Mouse (Mus musculus) lung, embryonic 14.5 days (tissue): Measurements from ENCODE around the gene Atxn2. TPM values are rescaled to one million over a fixed set of nuclear protein-coding genes. Genes with fewer than 3 reads are reported as not detected.

Experiments used
- ATAC-seq: fragments of 200-750 bp; cut with Nextera tagmentation; 2 replicates; pipeline ENCODE4 v1.8.0; 2017; ENCODE audit warnings: mild to moderate bottlenecking, moderate TSS enrichment, moderate library complexity; ENCODE audit not compliant: insufficient read depth
- DNase-seq: peaks from one replicate; pipeline ENCODE4 v3.0.0-alpha.2; 2015
- H3K27ac ChIP-seq: fragments of 300-500 bp; sonication (generic); 2 replicates; pipeline ENCODE4 v1.5.1; 2014; ENCODE audit warnings: low read depth, mild to moderate bottlenecking, moderate library complexity
- H3K27me3 ChIP-seq: fragments of 300-500 bp; sonication (generic); 2 replicates; pipeline ENCODE4 v1.6.1; 2014; ENCODE audit warnings: low read length, control low read depth; ENCODE audit not compliant: insufficient read depth
- H3K36me3 ChIP-seq: fragments of 300-500 bp; sonication (generic); 2 replicates; pipeline ENCODE4 v1.6.1; 2014; ENCODE audit warnings: control low read depth; ENCODE audit not compliant: insufficient read depth
- H3K4me1 ChIP-seq: fragments of 300-500 bp; sonication (generic); 2 replicates; pipeline ENCODE4 v1.6.1; 2014; ENCODE audit warnings: antibody characterized with exemption, control low read depth; ENCODE audit not compliant: insufficient read depth
- H3K4me2 ChIP-seq: fragments of 300-500 bp; sonication (generic); 2 replicates; pipeline ENCODE4 v1.6.1; 2014; ENCODE audit warnings: mild to moderate bottlenecking
- H3K4me3 ChIP-seq: fragments of 300-500 bp; sonication (generic); 2 replicates; pipeline ENCODE4 v1.5.1; 2014; ENCODE audit warnings: low read depth, low read length
- H3K9ac ChIP-seq: fragments of 300-500 bp; sonication (generic); 2 replicates; pipeline ENCODE4 v1.6.1; 2014
- H3K9me3 ChIP-seq: fragments of 300-500 bp; sonication (generic); 2 replicates; pipeline ENCODE4 v1.6.1; 2016; ENCODE audit warnings: low read depth, low read length, control low read depth
- CTCF ChIP-seq: IDR thresholded peaks from 2 replicates; pipeline ENCODE4 v1.5.1; 2016; ENCODE audit warnings: antibody characterized with exemption, low read depth
- WGBS: fragments of 180-500 bp; shearing (Covaris S2); extraction: QIAGEN DNeasy Blood & Tissue Kit; methylation state at CpG from one replicate; pipeline ENCODE4 v1.1.7; 2014; 5-methylcytosine and 5-hydroxymethylcytosine counted together
- microRNA-seq: library from miRNA; unstranded; fragments of <30 nt; microRNA quantifications from one replicate; pipeline ENCODE4, GENCODE M21; 2016; ENCODE audit warnings: borderline number of aligned reads
- polyA plus RNA-seq: library from polyadenylated mRNA; unstranded; fragments of >200 nt; fragmentation: Nextera tagmentation; extraction: Ambion mirVana; gene quantifications from 2 replicates; pipeline ENCODE4 v1.2.1, GENCODE M21; 2014

The Atxn2 gene
- polyA plus RNA-seq, 1 experiment from 2014 or later = 83.9 TPM

DNA sequence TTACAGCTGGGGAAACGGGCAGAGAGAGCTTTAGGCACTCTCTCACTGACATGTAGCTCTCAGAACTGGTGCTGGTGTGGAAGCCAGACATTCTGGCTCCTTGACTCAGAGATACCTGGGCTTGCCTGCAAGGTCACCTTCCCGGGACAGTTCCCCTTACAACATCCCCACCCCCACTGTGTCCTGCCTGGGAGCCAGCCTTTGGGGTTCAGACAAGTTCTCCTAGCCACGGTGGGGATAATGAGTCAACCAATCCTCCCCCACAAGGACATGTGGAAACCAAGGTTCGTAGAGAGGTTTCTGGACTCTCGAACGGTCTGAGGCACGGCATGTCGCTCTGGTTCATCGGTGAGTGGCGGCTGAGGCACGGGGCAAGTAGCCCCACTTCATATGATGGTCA lies 145.6 kb downstream of the Atxn2 start:
- WGBS = 83% methylated on average over 11 of the region's 11 CpGs

DNA sequence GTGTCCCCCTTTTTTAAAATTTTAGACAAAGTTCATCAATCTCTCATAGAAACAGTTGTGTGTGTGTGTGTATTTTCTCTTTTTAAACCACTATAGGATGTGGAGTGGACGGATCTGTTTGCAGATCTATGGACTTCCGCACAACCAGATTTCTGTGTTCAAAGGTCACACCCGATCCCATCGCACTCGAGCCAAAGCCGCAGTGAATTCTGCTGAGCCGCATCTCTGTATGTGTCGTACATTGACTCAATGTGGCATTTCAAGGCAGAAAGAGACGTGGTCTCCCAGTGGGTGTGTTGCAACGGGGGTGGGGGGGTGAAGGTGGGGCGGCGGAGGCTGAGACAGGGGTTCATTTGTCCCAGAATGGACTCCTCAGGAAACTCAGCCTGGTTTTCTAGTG lies 147.3 kb downstream of the Atxn2 start:
- Histone ChIP-seq H3K27me3 (no peaks in the 10 kb centered on the region), H3K4me3 (no peak overlapping the region), H3K4me2 (no peak overlapping the region), H3K9ac (no peak overlapping the region), H3K36me3 (peaks cover 18% of the 10 kb centered on the region), H3K27ac (no peak overlapping the region), H3K9me3 (no peaks in the 10 kb centered on the region), H3K4me1 (no peaks in the 10 kb centered on the region)
- WGBS = 81% methylated on average over 12 of the region's 12 CpGs
- ATAC-seq = no peak
- DNase-seq = no peak
- no peak for TF ChIP-seq CTCF

More for the DNA sequence above, 145.6 kb downstream of the Atxn2 start:
- H3K4me3 ChIP-seq = no peak overlapping the region
- no peak for ATAC-seq
- no peaks in the 10 kb centered on the region for H3K9me3 ChIP-seq
- H3K4me1 ChIP-seq = no peaks in the 10 kb centered on the region
- H3K36me3 ChIP-seq = peaks cover 34% of the 10 kb centered on the region
- H3K27me3 ChIP-seq = no peaks in the 10 kb centered on the region
- H3K27ac ChIP-seq = no peak overlapping the region
- no peak for TF ChIP-seq CTCF
- H3K4me2 ChIP-seq = no peak overlapping the region
- no peak overlapping the region for H3K9ac ChIP-seq
- DNase-seq = no peak

DNA sequence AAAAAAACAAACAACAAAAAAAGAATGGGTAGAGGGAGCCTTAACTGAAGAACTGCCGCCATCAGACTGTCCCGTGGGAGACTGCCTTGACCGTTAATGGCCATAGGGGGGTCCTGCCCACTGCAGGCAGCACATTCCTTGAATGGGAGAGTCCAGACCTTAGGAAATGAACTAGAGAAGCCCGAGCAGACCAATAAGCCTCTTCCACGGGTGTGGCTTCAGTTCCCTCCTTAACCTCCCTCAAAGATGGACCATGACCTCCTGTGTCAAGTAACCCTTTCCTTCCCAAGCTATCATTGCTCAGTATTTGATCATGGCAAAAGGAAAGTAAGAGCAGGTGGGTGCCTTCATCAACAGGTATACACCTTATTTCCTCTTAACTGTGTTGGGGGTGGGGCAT lies 150.8 kb downstream of the Atxn2 start:
- Histone ChIP-seq H3K27ac (no peak overlapping the region), H3K27me3 (no peaks in the 10 kb centered on the region), H3K4me2 (no peak overlapping the region), H3K4me3 (no peak overlapping the region), H3K9me3 (no peaks in the 10 kb centered on the region), H3K4me1 (no peaks in the 10 kb centered on the region), H3K36me3 (no peaks in the 10 kb centered on the region), H3K9ac (no peak overlapping the region)
- no peak for TF ChIP-seq CTCF
- 46% methylated on average over 5 of the region's 5 CpGs for WGBS
- DNase-seq (no peak), ATAC-seq (no peak)

GRCm38 (mm10) chr5:121864330-121864729 lies 153.2 kb downstream of the Atxn2 start:
- WGBS = 7% methylated on average over 7 of the region's 11 CpGs
- Histone ChIP-seq H3K4me2 (peak overlapping the region; percentile 49), H3K27me3 (no peaks in the 10 kb centered on the region), H3K36me3 (no peaks in the 10 kb centered on the region), H3K9me3 (no peaks in the 10 kb centered on the region), H3K4me1 (no peaks in the 10 kb centered on the region), H3K27ac (no peak overlapping the region), H3K4me3 (0 out of 2 replicates have a peak overlapping the region, but pooled peaks have one; percentile 8), H3K9ac (no peak overlapping the region)
- peak; percentile 51; the same call in 1 of the 2 replicates for ATAC-seq
- TF ChIP-seq CTCF = no peak
- no peak for DNase-seq

Small RNA genes lying within 50 kb of the gene (microRNA-seq; reads per million reads assigned to microRNA genes)
- gene Mir7031 = not detected

Other genes starting within 250 kb of the Atxn2 start
- 0.11 TPM in 1 of 2 replicates, not detected in the other for gene Adam1b, start 207.9 kb upstream of the Atxn2 start, polyA plus RNA-seq
- 1.6 and 1.7 TPM in 2 replicates for gene Adam1a, start 165.9 kb upstream of the Atxn2 start, polyA plus RNA-seq
- not detected in 2 replicates for gene Gm42878, start 165.9 kb upstream of the Atxn2 start, polyA plus RNA-seq
- 55.1 and 57.5 TPM in 2 replicates for gene Mapkapk5, start 165.4 kb upstream of the Atxn2 start, polyA plus RNA-seq
- gene Aldh2, start 117.5 kb upstream of the Atxn2 start, polyA plus RNA-seq = 123 and 125 TPM in 2 replicates
- 1.7 and 1.8 TPM in 2 replicates for gene Acad12, start 92.4 kb upstream of the Atxn2 start, polyA plus RNA-seq
- gene Acad10, start 50.8 kb upstream of the Atxn2 start, polyA plus RNA-seq = 1.5 and 3.0 TPM in 2 replicates
- gene Brap, start 50.8 kb upstream of the Atxn2 start, polyA plus RNA-seq = 39.1 and 40.9 TPM in 2 replicates
- gene Sh2b3, start 126.3 kb downstream of the Atxn2 start, polyA plus RNA-seq = 24.2 and 26.4 TPM in 2 replicates
- 22.2 TPM in 2 replicates for gene Pheta1, start 137.6 kb downstream of the Atxn2 start, polyA plus RNA-seq